Mouse (Mus musculus): Measurements from ENCODE around the gene Foxn3.

The Foxn3 gene

DNA sequence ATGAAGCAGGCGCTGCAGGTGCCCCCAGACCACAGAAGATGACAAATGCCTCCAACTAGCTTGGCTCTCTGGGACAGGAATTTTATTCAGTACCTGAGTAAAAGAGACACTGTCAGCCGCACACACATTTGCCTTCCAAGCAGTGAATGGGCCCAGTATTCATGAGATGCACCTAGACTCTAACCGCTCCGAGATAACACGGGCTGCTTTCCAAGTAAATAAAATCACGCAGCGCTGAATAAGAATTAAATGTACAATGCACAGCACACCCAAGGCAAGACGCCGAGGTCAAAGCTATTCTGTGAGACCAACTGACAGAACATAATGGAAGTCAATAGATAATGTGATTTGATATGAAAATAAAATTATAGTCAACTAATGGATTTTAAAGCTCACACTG is 229.4 kb downstream of the Foxn3 start:
- in situ Hi-C loops (cut with MboI, MseI), result no loop called here

DNA sequence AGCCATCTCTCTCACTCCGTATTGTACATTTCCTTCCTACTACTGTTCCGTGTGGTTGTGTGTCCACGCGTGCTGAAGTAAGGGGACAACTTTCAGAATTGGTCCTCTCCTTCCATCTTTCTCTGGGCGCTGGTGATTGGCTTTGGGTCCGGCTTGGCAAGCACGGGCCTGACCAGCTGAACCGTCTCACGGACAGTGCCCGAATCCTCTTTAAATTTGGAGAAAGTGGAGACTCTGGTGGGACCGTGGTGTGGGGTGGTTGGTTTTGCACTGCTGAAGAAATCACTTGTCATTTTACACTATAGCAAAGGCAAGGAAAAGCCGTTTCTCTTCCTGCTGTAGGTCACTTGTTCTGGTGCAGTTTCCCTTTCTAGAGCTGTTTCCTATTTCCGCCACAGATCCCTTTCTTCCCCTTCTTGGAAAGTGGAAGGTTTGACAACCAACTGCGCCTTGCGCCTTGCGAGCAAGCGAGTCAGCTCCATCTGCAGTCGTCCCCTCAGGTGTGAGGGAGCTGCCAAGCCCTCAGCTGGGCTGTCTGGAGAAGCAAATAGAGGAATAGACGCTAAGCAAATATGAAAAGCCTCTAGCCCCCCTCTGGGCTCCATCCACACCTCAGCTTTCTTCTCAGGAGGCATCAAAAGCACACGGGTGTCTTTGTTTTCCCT is 229.9 kb downstream of the Foxn3 start:
- in situ Hi-C loops (cut with MboI, MseI), result no loop called here

DNA sequence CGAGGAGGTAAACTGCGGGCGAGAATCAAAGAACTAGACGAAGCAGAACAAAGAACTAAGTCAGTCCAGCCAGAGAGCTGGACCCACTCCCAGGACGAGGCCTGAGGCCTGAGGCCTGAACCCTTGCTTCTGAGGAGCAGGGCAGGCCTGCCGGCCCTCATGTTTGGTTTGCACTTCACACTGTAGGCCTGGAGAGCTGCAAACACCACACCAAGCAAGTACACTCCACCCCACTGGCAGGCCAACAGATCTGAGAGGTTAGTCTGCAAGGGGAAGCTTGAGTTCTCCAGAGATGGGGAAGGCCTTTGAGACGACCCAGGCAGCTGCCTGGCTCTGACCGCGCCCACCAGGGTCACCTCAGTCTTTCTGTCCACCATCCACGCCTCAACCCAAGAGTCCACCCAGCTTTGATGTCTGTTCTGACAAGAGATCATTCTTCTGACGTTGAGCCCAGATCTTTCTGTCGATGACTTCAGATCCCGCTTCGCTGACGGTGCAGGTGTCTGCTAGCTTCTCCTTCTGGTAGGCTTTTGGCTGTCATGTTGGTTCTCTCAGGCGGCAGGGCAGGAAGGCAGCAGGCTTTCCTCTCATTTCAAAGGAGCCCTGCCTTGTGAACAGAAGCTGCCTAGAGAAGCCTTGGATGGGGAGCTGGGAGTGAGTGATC is 231.1 kb downstream of the Foxn3 start:
- in situ Hi-C loops (cut with MboI, MseI), result no loop called here

DNA sequence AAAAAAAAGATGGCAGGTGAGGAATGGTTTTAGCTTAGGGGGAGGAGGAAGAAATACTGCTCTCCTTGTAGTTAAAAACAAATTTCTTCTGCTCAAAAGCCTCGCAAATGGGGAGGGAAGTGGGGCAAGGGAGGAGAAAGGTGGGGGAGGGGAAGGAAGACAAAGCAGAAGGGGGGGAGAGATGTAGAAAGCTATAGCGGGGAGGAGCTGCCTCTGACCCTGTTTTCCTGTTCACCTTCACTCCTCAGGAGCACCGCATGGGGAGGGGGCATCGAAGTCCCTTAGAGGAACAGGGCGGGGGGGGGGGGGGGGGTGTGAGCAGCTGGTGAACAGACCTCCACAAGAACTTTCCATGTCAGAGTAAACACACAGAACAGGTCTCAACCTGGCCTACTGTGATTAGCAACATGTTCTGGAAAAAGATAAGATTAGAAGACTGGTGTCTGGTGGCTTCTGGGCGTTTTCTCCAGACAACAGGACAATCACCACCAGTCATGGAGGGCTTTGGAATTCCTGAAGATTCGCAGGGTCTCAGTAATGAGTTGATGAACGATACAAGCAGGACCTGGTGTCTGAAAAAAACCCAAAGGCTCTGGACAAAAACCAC is 231.9 kb downstream of the Foxn3 start:
- in situ Hi-C loops (cut with MboI, MseI), result no loop called here

DNA sequence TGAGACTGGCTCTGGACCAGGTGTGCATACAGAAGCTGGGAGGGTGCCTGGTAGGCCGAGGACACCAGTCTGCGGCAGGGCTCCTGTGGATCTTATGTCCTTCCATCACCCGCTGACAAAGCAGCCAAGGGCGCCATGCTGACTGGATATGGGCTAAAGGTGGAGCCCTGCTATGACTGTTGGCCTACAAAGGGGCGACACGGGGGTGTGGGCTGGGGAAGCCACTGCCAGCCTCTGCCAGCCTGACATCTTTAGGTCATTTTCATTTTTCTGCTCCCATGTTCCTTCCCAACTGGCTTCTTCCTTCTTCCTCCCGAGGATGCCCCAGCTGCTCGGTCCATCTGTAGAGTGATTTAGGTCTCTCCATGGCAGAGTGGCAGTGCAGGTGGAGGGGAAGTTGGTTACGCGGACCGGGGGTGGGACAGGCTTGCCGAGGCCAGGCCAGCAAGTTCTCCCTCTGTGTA is 232.5 kb downstream of the Foxn3 start:
- in situ Hi-C loops (cut with MboI, MseI), result no loop called here

- in situ Hi-C loops (cut with MboI, MseI), result no loop called here
These were observed 233.8 kb downstream of the Foxn3 start for GRCm38 (mm10) chr12:99329301-99330257.

DNA sequence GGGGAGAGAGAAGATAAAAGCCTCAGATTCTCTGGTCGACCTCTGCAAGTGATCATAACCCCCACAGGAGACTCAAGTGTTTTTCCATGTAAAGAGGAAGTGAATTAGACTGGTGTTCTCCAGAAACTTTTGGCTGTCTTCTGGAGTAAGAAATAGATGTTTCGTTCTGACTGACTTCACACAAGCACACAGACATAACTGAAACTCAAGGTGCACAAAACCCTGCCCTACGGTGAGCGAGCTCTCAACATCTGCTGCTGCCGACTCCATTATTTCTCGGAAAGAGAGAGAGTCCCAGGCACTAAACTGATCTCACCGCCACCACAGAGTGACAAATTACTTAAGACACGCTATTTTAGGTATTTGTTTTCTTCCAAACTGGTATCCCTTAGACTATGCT is 237.2 kb downstream of the Foxn3 start:
- in situ Hi-C loops (cut with MboI, MseI), result no loop called here

DNA sequence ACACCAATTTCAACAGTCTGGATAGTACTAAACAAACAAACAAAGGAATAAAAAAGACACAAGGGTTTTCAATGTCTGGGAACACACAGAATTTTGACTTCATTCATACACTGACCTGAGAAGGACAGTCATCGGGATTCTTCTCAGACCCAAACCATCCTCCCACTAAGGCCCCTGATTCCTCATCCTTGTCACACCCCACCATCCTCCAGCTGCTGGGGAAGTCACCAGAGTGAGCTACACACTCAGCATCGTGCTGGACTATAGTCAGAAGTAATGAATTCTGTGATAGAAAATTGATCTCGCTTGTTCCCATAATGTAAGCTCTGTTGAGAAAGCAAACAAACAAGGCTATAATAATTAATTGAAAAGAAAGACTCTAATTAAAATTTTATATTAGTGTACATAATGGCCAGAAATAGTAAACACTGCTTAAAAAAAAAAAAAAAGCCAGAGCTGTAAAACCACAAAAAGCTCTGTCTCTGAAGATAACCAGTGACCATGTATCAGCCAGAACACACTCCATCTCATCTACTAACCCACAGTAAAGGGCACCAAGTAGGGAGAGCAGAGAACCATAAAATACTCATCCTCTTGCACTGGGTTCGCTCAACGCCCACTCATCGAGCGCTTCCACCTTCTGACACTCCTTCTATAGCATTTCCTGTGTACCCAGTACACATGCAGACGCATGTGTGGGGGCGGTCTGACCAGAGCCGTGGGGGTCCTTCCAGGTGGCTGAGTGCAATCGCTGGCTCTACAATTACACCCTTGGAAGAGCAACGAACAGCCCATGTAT is 241.6 kb downstream of the Foxn3 start:
- in situ Hi-C loops (cut with MboI, MseI), result no loop called here

- in situ Hi-C loops (cut with MboI, MseI), result no loop called here
These were observed 242.4 kb downstream of the Foxn3 start for GRCm38 (mm10) chr12:99320966-99321496.

DNA sequence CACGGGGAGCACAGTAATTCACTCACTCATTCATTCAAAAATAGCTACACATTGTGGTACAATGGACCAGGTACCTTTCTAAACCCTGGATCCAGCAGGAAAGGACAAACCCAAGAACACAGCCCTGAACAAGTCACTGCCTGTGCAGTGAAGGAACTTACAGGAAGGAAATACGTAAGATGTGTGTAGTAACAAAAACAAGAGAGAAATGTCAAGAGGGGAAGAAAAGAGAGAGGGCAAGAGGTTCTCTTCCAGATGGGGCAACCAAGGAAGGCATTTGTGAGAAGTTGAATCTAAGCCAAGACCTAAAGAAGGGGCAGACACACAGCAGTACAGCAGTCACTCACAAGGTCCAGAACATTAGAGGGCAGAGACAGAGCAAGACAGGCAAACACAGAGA is 243.5 kb downstream of the Foxn3 start:
- in situ Hi-C loops (cut with MboI, MseI), result no loop called here

GRCm38 (mm10) chr12:99319171-99319570 is 244.2 kb downstream of the Foxn3 start:
- in situ Hi-C loops (cut with MboI, MseI), result no loop called here

GRCm38 (mm10) chr12:99315931-99316330 is 247.5 kb downstream of the Foxn3 start:
- in situ Hi-C loops (cut with MboI, MseI), result no loop called here

DNA sequence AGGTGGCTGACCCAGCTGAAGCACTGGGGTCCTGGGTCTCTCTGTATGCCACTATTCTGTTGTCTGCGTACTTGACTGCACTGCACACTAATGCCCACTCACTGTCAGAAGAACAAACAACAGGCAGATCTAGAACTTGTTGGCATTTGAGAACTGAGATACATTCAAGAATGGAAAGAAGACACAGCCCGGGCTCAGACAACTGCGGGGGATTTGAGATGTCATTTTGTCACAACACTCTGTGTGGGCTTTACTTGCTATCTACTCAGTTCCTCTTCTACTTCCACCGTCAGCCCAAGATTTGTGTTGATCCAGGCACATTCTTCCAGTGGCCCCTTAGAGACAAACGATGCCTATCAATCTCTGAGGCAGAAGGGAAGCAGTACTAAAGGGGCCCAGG is 248.6 kb downstream of the Foxn3 start:
- in situ Hi-C loops (cut with MboI, MseI), result no loop called here

- in situ Hi-C loops (cut with MboI, MseI), result no loop called here
These were observed 252.1 kb downstream of the Foxn3 start for GRCm38 (mm10) chr12:99311303-99311702.

- in situ Hi-C loops (cut with MboI, MseI), result no loop called here
These were observed 253.4 kb downstream of the Foxn3 start for GRCm38 (mm10) chr12:99309937-99310336.

GRCm38 (mm10) chr12:99308541-99309089 is 254.8 kb downstream of the Foxn3 start:
- in situ Hi-C loops (cut with MboI, MseI), result no loop called here

DNA sequence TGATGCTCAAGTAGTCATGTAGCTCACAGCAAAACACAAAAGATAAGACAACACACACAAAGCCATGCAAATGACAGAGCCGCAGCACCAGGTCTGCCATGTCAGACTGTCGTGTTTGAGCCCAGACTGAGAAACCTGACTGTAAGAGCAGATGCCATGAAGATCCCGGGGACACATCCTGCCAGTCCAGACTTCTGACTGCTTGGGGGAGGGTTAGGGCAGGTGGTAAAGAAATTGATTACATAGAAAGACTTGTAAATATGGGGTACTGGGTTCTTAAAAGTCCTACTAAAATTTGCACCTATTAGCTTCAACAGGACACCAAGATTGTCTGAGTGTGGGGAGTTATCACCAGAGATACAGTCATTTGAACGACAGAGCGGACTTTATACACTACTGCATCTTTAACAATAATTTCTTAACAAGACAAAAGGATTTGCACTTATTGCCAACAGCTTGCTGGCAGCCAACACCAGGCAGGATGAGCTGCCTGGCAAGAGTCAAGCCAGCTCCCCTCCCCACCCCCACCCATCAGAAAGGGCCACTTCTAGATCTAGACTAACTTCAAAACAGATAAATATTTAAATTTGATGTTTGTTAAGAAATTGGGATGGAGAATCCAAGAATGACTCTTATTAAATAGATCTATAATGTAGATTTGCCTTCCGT is 256.7 kb downstream of the Foxn3 start:
- in situ Hi-C loops (cut with MboI, MseI), result no loop called here

- in situ Hi-C loops (cut with MboI, MseI), result no loop called here
These were observed 257.4 kb downstream of the Foxn3 start for GRCm38 (mm10) chr12:99305784-99306535.

DNA sequence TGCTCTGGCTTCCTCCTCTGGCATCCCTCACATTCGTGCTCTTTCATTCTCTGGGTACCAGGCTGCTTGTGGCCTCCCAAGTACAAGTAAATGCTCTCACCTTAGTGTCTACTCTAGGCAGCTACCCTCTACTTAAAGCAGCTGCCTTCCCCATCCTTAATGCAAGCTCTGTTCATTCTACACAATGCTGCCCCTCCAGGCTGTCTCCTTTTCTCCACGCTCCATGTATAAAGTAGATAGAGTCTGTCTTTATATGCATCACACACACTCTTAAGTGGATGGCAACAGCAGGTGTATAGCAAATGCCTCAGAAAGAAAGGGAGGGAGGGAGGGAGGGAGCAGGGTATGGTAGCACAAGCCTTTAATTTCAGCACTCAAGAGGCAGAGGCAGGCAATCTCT is 258.1 kb downstream of the Foxn3 start:
- in situ Hi-C loops (cut with MboI, MseI), result no loop called here

All from T-helper 2 cell (primary cell).